Mouse (Mus musculus) forelimb bud, embryonic 11.5 days (tissue): ENCODE data around the gene Ripor3.

Experiments used
- DNase-seq: peaks from one replicate; pipeline ENCODE4 v3.0.0-alpha.2; 2012; ENCODE audit warnings: low read depth, low spot score

Ripor3 gene

GRCm38 (mm10) chr2:168031842-168032241, 21.4 kb upstream of the Ripor3 start:
- DNase-seq, result no peak

- DNase-seq, result no peak
Measured at GRCm38 (mm10) chr2:168028376-168028775, 18.0 kb upstream of the Ripor3 start.

- DNase-seq, result no peak
Measured at GRCm38 (mm10) chr2:168026467-168026866, 16.0 kb upstream of the Ripor3 start.

- no peak for DNase-seq
Measured at GRCm38 (mm10) chr2:168025882-168026281, 15.5 kb upstream of the Ripor3 start.

DNA sequence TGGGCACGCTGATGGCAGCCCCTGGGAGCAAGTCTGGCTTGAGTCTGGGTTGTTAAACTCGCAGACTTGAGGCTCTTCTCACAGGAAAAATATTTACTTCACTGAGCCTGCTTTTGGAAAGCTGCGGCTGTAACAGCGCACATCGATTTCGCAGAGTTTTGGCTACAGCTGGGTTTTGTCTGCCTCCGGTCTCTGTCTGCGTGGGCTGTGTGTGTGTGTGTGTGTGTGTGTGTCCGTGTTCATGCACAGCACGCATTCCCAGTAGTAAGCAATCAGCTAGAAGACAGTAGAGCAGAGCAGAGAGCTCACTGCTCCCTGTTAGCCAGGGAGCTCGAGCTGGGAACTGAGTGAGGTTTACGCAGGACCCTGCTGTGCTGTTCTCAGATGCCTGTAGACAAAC, 14.8 kb upstream of the Ripor3 start:
- no peak for DNase-seq

- no peak for DNase-seq
Measured at GRCm38 (mm10) chr2:168023763-168024402, 13.5 kb upstream of the Ripor3 start.

- DNase-seq, result no peak
Measured at GRCm38 (mm10) chr2:168019201-168019715, 8.8 kb upstream of the Ripor3 start.

- DNase-seq, result peak; percentile 63
Measured at GRCm38 (mm10) chr2:168016951-168017391, 6.6 kb upstream of the Ripor3 start.

- no peak for DNase-seq
Measured at GRCm38 (mm10) chr2:168010893-168011292, 475 bp upstream of the Ripor3 start.

DNA sequence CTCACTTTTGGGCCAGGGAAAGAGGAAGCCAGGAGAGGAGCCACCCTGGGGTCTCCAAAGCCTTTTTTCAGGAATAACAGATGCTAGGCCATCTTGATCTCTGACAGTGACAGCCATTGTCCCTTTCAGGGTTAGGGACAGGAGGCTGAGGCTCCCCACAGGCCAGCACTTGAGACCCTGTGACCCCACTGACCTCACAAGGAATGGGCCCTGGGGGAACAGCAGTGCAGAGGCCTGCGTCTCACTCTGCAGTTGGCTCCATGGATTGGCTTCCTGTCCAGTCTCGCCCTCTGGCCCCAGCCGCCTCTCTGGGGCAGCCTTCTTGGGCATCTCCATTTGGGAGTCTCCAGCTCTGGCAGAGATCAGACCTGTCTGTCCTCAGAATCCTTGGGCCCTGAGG, 2.3 kb downstream of the Ripor3 start:
- DNase-seq, result no peak

GRCm38 (mm10) chr2:168006489-168006888, 3.9 kb downstream of the Ripor3 start:
- DNase-seq, result no peak

- DNase-seq, result no peak
Measured at GRCm38 (mm10) chr2:168005616-168006015, 4.8 kb downstream of the Ripor3 start.

- DNase-seq, result no peak
Measured at GRCm38 (mm10) chr2:168005005-168005404, 5.4 kb downstream of the Ripor3 start.

- DNase-seq, result no peak
Measured at GRCm38 (mm10) chr2:168004369-168004768, 6.0 kb downstream of the Ripor3 start.

DNA sequence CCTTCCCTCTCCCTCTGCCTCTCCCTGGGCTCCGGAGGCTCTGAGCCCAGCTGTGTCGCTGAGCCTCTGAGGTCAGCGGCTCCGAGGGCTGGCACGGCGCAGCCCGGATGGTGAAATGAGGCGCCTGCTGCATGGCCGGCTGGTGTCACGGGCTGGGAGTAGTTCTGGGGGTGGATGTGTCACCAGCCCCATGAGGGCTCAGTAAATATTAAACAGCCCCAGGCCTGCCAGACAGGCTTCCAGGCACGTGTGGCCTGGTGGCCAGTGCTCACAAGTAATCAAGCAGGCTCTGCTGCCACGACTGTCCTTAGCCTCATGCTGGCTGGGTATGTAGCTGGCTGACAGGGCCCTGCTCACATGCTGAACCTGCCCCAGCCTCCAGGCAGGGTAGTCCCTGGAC, 7.0 kb downstream of the Ripor3 start:
- no peak for DNase-seq

DNA sequence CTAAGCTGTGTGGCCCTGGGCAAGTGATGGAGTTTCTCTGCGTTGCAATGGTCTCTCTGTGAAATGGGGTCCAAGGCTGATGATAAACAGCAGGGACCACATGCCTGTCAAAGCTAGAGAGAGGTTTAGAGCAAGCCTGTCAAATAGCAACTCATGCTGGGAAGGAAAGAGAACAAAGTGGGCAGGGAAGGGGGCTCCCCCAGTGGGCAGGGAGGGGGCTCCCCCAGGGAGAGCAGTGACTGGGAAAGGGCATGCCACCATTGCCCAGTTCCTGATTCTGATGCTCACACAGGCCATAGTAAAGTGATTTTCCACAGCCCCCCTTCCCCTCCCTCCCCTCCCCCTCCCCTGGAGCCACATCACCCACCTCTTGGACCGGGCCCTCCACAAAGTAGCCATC, 7.5 kb downstream of the Ripor3 start:
- DNase-seq, result no peak

- no peak for DNase-seq
Measured at GRCm38 (mm10) chr2:168002188-168002587, 8.2 kb downstream of the Ripor3 start.

GRCm38 (mm10) chr2:167999145-167999743, 11.2 kb downstream of the Ripor3 start:
- no peak for DNase-seq

GRCm38 (mm10) chr2:167997562-167997961, 12.9 kb downstream of the Ripor3 start:
- no peak for DNase-seq

DNA sequence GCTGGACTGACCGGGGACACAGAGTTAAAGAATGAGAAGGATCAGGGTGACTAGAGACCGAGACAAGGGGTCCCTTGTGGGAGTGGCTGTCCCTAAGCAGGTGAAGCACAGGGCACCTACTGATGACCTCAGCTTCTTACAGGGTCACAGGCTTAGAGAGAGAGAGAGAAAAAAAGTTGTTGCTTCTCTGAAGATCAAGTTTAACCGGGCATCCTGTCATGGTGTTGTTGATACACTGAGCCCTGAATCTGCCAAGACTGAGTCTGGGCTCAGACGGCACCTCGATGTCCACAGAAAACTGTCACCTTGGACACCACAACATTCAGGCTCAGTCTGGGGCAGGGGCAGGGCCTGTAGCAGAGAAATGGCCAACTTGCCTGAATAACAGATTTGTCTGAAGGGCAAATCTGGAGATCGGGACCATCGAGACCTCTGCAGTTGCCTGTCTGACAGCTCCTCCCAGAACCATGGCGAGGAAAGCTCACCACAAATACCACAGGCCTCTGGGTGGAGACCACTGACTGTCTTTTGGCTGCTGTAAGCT, 13.7 kb downstream of the Ripor3 start:
- no peak for DNase-seq

DNA sequence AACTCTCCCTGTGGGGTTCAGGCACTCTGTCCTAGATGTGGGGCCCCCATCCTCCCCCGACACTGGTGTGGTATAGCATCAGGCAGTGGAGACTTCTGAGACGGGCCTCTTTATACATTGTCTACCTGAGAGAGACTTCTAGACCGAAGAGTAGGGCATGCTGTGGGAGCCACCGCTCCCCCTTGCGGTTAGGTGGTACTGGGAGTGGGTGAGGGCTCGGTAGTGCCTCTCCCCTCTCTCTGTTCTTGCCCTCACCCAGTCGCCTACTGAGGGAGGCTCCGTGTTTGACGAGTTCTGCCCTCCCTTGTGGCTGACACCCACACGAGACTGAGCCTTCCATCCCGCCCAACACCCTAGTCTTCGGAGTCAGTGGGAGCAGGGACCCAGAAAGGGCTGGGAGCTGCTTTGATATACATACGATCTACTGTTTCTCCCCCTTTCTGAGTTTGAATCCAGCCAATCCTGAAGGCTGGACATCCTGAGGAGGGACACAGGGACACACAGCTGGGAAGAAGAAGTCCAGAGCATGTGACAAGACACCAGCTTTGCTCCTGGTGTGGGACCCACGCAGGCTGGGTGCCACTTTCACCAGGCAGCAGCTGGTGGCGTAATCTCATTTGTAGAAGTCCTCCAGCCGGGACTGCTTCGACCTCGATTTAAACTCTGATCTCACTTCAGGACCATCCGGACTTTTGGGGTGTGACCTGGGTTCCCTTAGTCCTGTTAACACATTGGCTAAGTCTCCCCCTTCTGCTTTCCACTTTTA, 14.4 kb downstream of the Ripor3 start:
- no peak for DNase-seq

DNA sequence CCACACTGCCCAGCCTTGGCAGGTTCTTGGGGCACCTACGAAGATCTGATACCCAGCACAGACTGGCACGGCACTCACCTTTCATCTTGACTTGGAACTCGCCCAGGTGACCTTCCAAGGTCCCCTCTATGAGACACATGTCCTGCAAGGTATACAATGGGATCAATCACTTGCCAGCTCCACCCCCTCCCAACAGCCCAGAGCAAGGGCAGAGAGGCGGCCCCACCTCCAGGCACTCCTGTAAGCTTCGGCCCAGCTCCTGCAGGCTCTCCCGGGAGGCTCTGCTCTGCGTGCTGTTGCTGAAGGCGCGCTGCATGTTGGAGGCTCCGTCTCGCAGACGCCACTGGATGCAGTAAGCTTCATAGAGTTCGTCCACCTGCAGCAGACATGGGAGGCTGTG, 17.2 kb downstream of the Ripor3 start:
- no peak for DNase-seq
